Mouse (Mus musculus) thymus, adult 2 months (tissue): ENCODE data around the gene Nup35.

Experiments
- CTCF ChIP-seq: fragments of 200-500 bp; IDR thresholded peaks from 2 replicates; pipeline ENCODE4 v1.5.1; 2012; ENCODE audit warnings: mild to moderate bottlenecking, control low read depth, low read length, moderate library complexity, borderline replicate concordance; ENCODE audit not compliant: control insufficient read depth, poor library complexity, insufficient read depth; ENCODE audit errors: extremely low read depth
- POLR2A ChIP-seq: fragments of 200-500 bp; IDR thresholded peaks from 2 replicates; pipeline ENCODE4 v1.6.1; 2012; ENCODE audit warnings: mild to moderate bottlenecking, low read length, control low read depth, moderate library complexity; ENCODE audit not compliant: control insufficient read depth, poor library complexity, insufficient read depth; ENCODE audit errors: extremely low read depth

DNA sequence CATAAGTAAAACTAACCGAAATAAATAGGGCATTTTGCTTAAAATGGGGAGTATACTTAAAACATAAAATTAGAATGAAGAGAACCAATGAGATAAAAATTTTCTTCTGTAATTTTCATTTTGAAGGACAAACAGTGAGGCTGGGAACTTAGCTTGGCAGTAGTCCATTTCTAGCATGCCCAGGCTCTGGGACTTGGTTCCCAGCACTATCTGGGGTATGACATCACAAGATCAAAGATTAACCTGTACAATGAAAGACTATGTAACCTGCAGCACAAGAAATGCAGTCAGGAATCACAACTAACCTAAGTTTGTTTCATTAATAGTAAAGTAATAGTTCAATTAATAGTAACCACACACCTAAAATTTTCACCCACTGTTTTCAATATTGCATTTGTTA, 39.8 kb upstream of the Nup35 start:
- TF ChIP-seq POLR2A = no peak
- TF ChIP-seq CTCF = no peak
